Mouse (Mus musculus) left cerebral cortex, adult 11 months (tissue): ENCODE data around the gene Pum1.

Experiments
- DNase-seq: peaks from one replicate; pipeline ENCODE4 v3.0.0; 2022; ENCODE audit warnings: low spot score

Gene Pum1

DNA sequence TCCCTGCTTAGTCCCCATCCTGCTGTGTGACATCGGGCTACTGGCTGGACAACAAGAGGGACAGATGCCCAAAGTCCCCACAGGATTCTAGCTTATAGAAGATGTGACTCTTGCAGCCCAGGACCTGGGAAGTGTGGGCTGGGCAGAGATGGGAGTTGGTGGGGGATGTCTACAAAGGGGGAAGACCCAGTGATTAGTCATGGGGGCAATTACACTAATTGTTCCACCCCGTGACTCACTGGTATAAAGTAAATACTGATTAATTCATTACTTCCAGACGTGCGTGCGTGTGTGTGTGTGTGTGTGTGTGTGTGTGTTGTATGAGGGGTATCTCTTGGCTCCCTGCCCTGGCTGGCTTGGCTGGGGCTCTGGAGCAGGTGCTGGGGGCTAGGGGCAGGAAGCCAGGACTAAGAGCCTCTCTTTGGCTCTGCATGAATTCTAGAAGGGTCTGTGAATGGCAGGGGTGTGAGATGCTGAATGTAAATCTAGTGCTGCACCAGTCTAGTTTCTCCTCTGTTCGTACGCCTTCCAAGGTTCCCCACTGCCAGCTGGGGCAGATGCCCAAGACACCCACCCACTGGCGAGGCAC lies 151.7 kb downstream of the Pum1 start:
- DNase-seq: no peak

GRCm38 (mm10) chr4:130815860-130816259 lies 152.7 kb downstream of the Pum1 start:
- DNase-seq: no peak

DNA sequence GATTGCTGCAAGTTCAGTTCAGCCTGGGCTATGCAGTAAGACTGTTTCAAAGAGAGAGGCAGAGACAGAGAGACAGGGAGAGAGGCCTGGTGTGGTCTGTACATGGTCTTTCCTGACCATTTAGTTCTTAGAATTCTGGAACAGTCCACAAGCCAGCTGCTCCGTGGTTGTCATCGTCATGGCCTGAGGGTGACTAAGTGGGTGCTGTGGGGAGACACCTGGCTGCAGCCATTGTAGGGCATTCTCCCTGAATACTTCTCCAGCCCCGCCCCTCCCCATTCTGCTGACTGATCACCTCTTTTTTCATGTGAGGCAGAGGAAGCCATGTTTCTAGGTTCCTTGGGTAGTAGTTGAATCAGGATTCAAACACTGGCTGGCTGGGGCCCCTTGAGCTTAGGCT lies 156.7 kb downstream of the Pum1 start:
- DNase-seq: no peak

- no peak for DNase-seq
Measured at GRCm38 (mm10) chr4:130820594-130821255, 157.6 kb downstream of the Pum1 start.

- DNase-seq: no peak
Measured at GRCm38 (mm10) chr4:130828851-130829673, 165.9 kb downstream of the Pum1 start.
